Mouse (Mus musculus) kidney, postnatal 0 days (tissue): ENCODE measurements at regions not wholly inside any gene's neighbourhood (a gene's known extent, or its start where the extent isn't known, plus 50 kb on each side); places are given as distances from the start of the nearest gene placed in this dataset.

ENCODE experiments used
- ATAC-seq: fragments of 200-750 bp; cut with Nextera tagmentation; replicated peaks from 2 replicates; pipeline ENCODE4 v1.8.0; 2017; ENCODE audit warnings: low read depth, moderate number of reproducible peaks, moderate TSS enrichment, moderate library complexity; ENCODE audit not compliant: low FRiP score
- DNase-seq: peaks from one replicate; pipeline ENCODE4 v3.0.0-alpha.2; 2016; ENCODE audit warnings: low spot score
- H3K27ac ChIP-seq: fragments of 300-500 bp; sonication (generic); 2 replicates; pipeline ENCODE4 v1.5.1; 2014; ENCODE audit warnings: mild to moderate bottlenecking
- H3K27me3 ChIP-seq: fragments of 300-500 bp; sonication (generic); 2 replicates; pipeline ENCODE4 v1.6.1; 2014; ENCODE audit warnings: low read length, mixed read lengths; ENCODE audit not compliant: insufficient read depth
- H3K36me3 ChIP-seq: fragments of 300-500 bp; sonication (generic); 2 replicates; pipeline ENCODE4 v1.6.1; 2014; ENCODE audit warnings: low read length, mixed read lengths; ENCODE audit not compliant: insufficient read depth
- H3K4me1 ChIP-seq: fragments of 300-500 bp; sonication (generic); replicated peaks from 2 replicates; pipeline ENCODE4 v1.6.1; 2014; ENCODE audit warnings: antibody characterized with exemption, low read length, mixed read lengths; ENCODE audit not compliant: insufficient read depth
- H3K4me2 ChIP-seq: fragments of 300-500 bp; sonication (generic); 2 replicates; pipeline ENCODE4 v1.6.1; 2014; ENCODE audit warnings: mild to moderate bottlenecking, low read length, moderate library complexity, mixed read lengths
- H3K4me3 ChIP-seq: fragments of 300-500 bp; sonication (generic); replicated peaks from 2 replicates; pipeline ENCODE4 v1.5.1; 2014; ENCODE audit warnings: low read depth, low read length
- H3K9ac ChIP-seq: fragments of 300-500 bp; sonication (generic); 2 replicates; pipeline ENCODE4 v1.6.1; 2014; ENCODE audit warnings: low read depth, low read length
- H3K9me3 ChIP-seq: fragments of 300-500 bp; sonication (generic); replicated peaks from 2 replicates; pipeline ENCODE4 v1.6.1; 2016; ENCODE audit warnings: low read length, inconsistent platforms, mixed read lengths
- CTCF ChIP-seq: IDR thresholded peaks from 2 replicates; pipeline ENCODE4 v1.5.1; 2016; ENCODE audit warnings: antibody characterized with exemption, low read depth, mild to moderate bottlenecking, moderate library complexity
- WGBS: fragments of 180-500 bp; shearing (Covaris S2); extraction: QIAGEN DNeasy Blood & Tissue Kit; methylation state at CpG from one replicate; pipeline ENCODE4 v1.1.7; 2014; 5-methylcytosine and 5-hydroxymethylcytosine counted together

DNA sequence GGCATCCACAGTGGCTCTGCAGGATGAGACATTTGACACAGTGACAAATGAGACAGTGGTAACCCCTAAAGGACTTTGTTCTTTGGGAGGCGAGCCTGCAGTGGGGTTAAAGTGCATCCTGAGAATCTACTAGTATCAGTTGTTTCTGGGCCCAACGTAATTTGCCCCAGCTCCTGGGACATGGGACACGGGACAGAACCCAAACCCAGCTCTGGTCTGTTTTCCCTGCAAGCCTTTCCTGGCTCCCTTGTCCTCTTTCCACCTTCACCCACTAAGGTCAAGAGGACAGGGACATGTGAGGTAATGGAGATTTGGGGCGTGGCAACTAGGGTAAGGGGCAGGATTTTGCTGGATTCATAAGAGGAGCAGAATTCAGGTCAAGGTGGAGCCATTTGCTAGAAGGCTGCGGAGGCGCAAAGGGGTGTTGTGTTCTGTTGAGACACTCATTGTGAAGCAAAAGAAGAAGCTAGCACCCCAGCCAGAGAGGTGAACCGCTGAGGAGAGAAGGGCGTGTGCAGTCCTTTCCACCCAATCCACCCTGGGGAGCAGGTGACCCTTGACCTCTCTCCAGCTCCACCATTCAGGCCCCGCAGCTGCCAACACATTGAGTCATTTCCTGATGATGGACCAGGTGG, 80.6 kb upstream of the Mgmt start:
- Histone ChIP-seq H3K36me3 (no peaks in the 10 kb centered on the region), H3K9me3 (no peaks in the 10 kb centered on the region), H3K27ac (no peak overlapping the region), H3K4me2 (no peak overlapping the region), H3K9ac (no peak overlapping the region), H3K4me3 (no peak overlapping the region), H3K27me3 (no peaks in the 10 kb centered on the region), H3K4me1 (no peaks in the 10 kb centered on the region)
- WGBS: 88% methylated on average over 9 of the region's 9 CpGs
- DNase-seq: no peak
- ATAC-seq: no peak
- no peak for TF ChIP-seq CTCF

DNA sequence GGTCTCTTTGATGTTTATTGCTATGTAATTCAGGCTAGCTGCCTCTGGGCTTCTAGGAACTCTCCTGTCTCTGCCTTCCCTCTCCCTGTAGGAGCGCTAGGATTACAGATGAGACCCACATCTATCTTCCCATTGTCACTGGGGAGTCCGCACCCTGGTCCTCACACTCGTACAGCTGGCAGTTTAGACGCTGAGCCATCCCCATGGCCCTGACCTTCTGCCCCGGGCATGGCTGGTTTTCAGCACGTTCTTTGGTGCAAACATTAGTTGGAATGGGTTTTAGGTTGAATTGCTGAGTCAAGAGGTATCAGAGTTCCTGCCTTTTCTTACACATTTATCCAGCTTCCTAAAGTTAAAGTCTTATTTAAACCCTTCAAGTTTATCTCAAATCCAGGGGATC, 79.7 kb upstream of the Mgmt start:
- ATAC-seq (no peak), DNase-seq (no peak)
- TF ChIP-seq CTCF: no peak
- Histone ChIP-seq H3K27me3 (no peaks in the 10 kb centered on the region), H3K9me3 (no peaks in the 10 kb centered on the region), H3K4me2 (no peak overlapping the region), H3K27ac (no peak overlapping the region), H3K9ac (no peak overlapping the region), H3K4me3 (no peak overlapping the region), H3K36me3 (no peaks in the 10 kb centered on the region), H3K4me1 (no peaks in the 10 kb centered on the region)
- 78% methylated on average over 6 of the region's 6 CpGs for WGBS

DNA sequence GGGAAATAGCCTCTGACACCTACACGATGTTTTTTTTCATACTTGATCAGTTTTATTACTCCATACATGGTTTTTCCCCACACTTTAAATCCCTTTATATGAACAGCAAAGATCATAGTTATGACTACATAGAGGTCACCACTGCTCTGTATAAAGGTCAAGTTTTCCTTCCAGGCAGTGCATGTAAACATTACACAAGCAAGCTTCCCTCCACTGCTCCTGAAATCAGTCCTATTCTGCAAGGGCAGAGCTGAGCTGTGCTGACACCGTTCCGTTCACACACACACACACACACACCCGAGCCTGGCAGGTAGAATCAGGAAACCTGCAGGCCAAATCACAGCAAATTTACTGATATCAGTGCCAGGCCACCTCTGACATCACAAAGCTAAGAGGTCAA, 74.1 kb upstream of the Mgmt start:
- H3K4me3 ChIP-seq: no peak overlapping the region
- H3K9ac ChIP-seq: no peak overlapping the region
- no peak overlapping the region for H3K27ac ChIP-seq
- no peak for ATAC-seq
- H3K4me2 ChIP-seq: no peak overlapping the region
- H3K36me3 ChIP-seq: no peaks in the 10 kb centered on the region
- H3K4me1 ChIP-seq: no peaks in the 10 kb centered on the region
- no peaks in the 10 kb centered on the region for H3K9me3 ChIP-seq
- H3K27me3 ChIP-seq: no peaks in the 10 kb centered on the region; the same call in 1 of the 2 replicates
- no peak for DNase-seq
- TF ChIP-seq CTCF: no peak
- WGBS: 49% methylated on average over 4 of the region's 4 CpGs

DNA sequence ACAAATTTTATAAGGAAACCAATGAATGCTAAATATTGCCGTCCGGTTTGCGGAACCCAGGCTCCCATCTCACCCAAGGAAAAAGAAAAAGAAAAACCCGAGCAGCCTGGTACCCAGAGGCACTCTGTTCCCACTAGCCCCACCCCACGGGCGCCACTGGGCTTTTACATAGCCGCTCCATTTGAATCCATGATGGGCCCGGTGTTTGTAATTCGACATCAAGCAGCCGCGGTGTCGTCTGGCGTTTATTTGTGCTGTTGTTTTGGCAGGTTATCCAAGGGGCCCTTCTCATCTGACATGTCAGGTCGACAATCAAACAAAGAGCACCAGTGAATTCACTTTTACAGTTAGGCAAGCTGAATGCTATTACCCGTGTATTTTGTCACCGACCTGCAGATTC, 68.8 kb upstream of the Mgmt start:
- Histone ChIP-seq H3K27ac (no peak overlapping the region), H3K9ac (no peak overlapping the region), H3K4me2 (no peak overlapping the region), H3K4me3 (no peak overlapping the region), H3K9me3 (no peaks in the 10 kb centered on the region), H3K4me1 (no peaks in the 10 kb centered on the region), H3K36me3 (no peaks in the 10 kb centered on the region), H3K27me3 (peaks cover 5% of the 10 kb centered on the region; the same call in 1 of the 2 replicates)
- ATAC-seq: no peak
- 15% methylated on average over 16 of the region's 16 CpGs for WGBS
- no peak for TF ChIP-seq CTCF
- no peak for DNase-seq

DNA sequence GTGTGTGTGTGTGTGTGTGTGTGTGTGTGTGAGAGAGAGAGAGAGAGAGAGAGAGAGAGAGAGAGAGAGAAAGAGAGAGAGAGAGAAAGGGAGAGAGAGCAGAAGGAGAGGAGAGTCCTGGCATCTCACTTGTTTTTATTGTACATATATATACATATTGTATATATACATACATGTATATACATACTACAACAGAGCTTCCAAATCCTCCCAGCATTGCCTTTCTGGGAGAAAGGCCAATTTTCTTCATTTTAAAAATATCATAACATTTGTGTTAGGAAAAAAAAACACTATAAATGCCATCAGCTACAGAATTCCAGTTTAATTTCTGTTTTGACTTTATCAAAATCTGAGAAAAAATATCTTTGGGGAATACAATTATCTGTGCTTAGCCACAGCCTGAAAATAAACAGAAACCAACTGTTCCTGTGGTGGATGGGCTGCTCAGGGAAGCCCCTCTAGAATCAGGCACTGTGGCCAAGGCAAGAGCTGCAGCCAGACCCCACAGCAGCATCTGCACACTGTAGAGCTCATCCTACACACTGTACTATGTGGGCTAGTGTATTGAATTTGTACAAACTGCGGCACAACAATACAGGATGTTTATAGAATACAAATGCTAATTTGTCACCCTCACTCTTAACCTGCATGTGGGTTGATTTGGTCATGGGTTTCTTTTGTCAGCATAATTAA, 64.6 kb upstream of the Mgmt start:
- H3K4me3 ChIP-seq: no peak overlapping the region
- no peak overlapping the region for H3K4me2 ChIP-seq
- 0 out of 2 replicates have a peak, but pooled peaks cover 5% of the 10 kb centered on the region for H3K27me3 ChIP-seq
- H3K9ac ChIP-seq: no peak overlapping the region
- ATAC-seq (no peak), DNase-seq (no peak)
- no peaks in the 10 kb centered on the region for H3K9me3 ChIP-seq
- H3K27ac ChIP-seq: no peak overlapping the region
- no peaks in the 10 kb centered on the region for H3K4me1 ChIP-seq
- WGBS: 96% methylated on average over 1 of the region's 1 CpGs
- no peak for TF ChIP-seq CTCF
- no peaks in the 10 kb centered on the region for H3K36me3 ChIP-seq

DNA sequence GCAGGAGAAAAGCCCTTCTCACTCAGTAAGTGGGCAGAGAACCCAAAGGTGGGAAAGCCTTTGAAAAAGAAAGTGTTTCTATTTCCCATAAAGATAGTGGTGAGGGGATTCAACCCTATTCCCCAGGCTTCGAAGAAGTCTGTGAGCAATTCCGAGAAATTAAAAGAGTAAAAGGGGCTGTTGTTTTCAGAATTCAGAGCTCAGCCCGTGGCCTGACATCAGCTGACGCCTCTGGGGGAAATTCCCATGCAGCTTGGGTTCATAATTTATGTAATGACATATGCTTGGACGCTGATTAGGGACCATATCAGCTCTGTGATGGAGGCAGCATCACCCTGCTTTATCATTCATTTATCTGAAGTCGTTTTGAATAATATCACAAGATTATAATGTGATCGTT, 62.0 kb upstream of the Mgmt start:
- Histone ChIP-seq H3K9me3 (no peaks in the 10 kb centered on the region), H3K4me1 (no peaks in the 10 kb centered on the region), H3K27ac (no peak overlapping the region), H3K27me3 (no peaks in the 10 kb centered on the region), H3K36me3 (no peaks in the 10 kb centered on the region), H3K4me2 (no peak overlapping the region), H3K4me3 (no peak overlapping the region), H3K9ac (no peak overlapping the region)
- no peak for DNase-seq
- WGBS: 63% methylated on average over 7 of the region's 7 CpGs
- no peak for TF ChIP-seq CTCF
- ATAC-seq: no peak
